Mouse (Mus musculus) spleen, postnatal 0 days (tissue): Measurements from ENCODE around the gene Olfr740. TPM values are rescaled to one million over a fixed set of nuclear protein-coding genes. Genes with fewer than 3 reads are reported as not detected.

ENCODE experiments used
- polyA plus RNA-seq: library from polyadenylated mRNA; unstranded; fragments of >200 nt; fragmentation: Nextera tagmentation; extraction: Ambion mirVana; gene quantifications from 2 replicates; pipeline ENCODE4 v1.2.1, GENCODE M21; 2015

Gene Olfr740
- not detected in 2 replicates for polyA plus RNA-seq

DNA sequence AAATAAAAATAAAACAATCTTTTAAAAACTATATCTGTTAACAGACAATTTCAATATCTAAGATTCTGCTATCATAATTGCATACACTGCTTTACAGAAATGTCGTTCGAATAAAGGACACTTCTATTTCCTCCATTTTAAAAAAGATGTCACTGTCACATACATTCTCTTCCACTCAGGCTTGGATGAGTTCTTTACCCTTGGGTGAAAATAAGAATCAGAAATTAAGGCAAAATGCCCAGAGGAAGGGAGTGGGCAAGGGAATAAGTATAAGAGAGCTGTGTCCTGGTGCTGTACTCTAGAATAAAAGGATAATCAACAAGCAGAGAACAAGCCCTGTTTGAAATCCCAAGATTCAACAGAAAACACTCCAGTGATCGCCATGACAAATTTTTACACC is at the start of gene Olfr740:
Gene Olfr740 (plus strand): TSS at position 301 of the 400 bp plus-strand sequence.

DNA sequence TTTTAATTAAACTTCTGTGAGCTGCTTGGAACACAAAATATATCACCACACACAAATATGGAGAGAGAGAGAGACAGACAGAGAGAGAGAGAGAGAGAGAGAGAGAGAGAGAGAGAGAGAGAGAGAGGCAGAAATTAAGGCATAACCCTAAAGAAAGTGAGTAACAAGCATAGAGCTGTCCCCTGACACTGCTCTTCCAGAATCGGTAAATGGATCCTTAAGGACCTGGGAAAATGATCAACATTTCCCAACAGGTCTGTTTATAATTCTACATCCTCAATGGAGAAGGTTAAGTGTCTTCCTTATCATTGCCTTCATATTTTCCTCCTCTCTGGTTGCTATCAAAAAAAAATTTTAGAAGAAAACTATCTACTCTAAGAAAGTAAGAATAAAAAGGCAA is 38.1 kb upstream of the Olfr740 start, which contains the start of gene Olfr738:
Gene Olfr738 (plus strand): TSS at position 301 of the 400 bp plus-strand sequence.

DNA sequence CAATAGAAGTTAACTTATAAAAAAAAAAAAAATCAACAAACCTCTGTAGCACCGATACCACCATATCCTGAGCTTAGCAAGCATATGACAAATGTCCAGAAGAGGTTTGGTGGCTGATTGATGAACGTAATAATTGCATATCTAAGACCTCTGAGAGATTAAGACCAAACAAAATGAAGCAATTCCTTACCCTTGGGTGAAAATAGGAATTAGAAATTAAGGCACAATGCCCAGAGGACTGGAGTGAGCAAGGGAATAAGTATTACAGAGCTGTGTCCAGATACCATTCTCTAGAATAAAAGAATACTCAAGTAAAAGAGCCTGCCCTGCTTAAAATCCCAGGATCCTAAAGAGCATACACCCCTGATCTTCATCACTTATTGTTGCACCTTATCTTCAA is 27.0 kb upstream of the Olfr740 start, which contains the start of gene Olfr739:
Gene Olfr739 (plus strand): TSS at position 301 of the 400 bp plus-strand sequence.

DNA sequence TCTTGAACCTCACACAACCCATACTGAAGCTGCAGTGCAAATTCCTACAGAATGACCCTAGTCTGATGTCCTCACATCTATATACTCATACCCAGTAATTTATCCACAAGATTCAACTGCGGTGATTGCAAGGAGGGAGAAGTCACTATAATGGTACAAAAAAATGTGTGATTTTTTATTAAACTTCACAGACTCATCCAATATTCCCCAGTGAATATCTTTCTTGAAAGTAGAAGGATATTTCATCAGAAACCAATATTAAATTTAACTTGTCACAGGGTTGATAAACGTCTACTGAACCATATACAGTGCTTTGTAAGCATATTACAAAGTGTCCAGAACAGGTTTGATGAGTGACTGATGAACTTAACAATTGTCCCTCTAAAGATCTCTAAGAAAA is 27.1 kb downstream of the Olfr740 start, which contains the start of gene Olfr741:
Gene Olfr741 (plus strand): TSS at position 301 of the 400 bp plus-strand sequence.

DNA sequence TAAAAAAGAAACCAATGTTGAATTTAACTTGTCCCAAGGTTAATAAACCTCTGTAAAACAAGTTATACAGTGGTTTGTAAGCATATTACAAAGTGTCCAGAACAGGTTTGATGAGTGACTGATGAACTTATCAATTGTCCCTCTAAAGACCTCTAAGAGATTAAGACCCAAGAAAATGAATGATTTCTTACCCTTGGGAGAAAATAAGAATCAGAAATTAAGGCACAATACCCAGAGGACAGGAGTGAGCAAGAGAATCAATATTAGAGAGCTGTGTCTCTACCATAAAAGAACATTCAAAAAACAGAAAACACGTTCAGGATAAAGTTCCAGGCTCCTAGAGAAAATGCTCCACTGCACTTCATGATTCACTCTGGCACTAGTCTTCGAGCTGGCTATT is 58.0 kb downstream of the Olfr740 start, which contains the start of gene Olfr742:
Gene Olfr742 (plus strand): TSS at position 301 of the 400 bp plus-strand sequence.

Other genes with a start within 250 kb of the Olfr740 start
- gene Olfr731, start 203.7 kb upstream of the Olfr740 start, polyA plus RNA-seq, result not detected in 2 replicates
- gene Olfr732, start 161.3 kb upstream of the Olfr740 start, polyA plus RNA-seq, result not detected in 2 replicates
- not detected in 2 replicates for gene Olfr733, start 144.0 kb upstream of the Olfr740 start, polyA plus RNA-seq
- gene Olfr734, start 118.8 kb upstream of the Olfr740 start, polyA plus RNA-seq, result not detected in 2 replicates
- gene Olfr735, start 96.7 kb upstream of the Olfr740 start, polyA plus RNA-seq, result not detected in 2 replicates
- 0.20 and 0.44 TPM in 2 replicates for gene Tlr11, start 87.6 kb upstream of the Olfr740 start, polyA plus RNA-seq
- gene Olfr736, start 64.4 kb upstream of the Olfr740 start, polyA plus RNA-seq, result not detected in 2 replicates
- not detected in 2 replicates for gene Olfr738, start 38.0 kb upstream of the Olfr740 start, polyA plus RNA-seq
- not detected in 2 replicates for gene Olfr739, start 26.9 kb upstream of the Olfr740 start, polyA plus RNA-seq
- not detected in 2 replicates for gene Olfr741, start 27.2 kb downstream of the Olfr740 start, polyA plus RNA-seq
- gene Olfr742, start 58.1 kb downstream of the Olfr740 start, polyA plus RNA-seq, result not detected in 2 replicates
- not detected in 2 replicates for gene Olfr743, start 76.3 kb downstream of the Olfr740 start, polyA plus RNA-seq
- gene Olfr744, start 169.3 kb downstream of the Olfr740 start, polyA plus RNA-seq, result not detected in 2 replicates
- not detected in 2 replicates for gene Olfr745, start 193.8 kb downstream of the Olfr740 start, polyA plus RNA-seq
- not detected in 2 replicates for gene Olfr746, start 201.5 kb downstream of the Olfr740 start, polyA plus RNA-seq
- gene Olfr747, start 247.7 kb downstream of the Olfr740 start, polyA plus RNA-seq, result not detected in 2 replicates